8 mouse cellular contexts compared by ENCODE assay signal in genomic region chr12:70824729-70825650, GRCm38 (mm10). TPM values are rescaled to one million over a fixed set of nuclear protein-coding genes. Genes with fewer than 3 reads are reported as not detected.
A peak's percentile ranks its signal among the peaks of the same experiment; 100 is the strongest.
DNase-seq lines count a peak whose midpoint lies in the region; ATAC-seq and TF ChIP-seq lines count a peak whose summit lies in the region.

TSS of gene Frmd6 (plus strand) at chr12:70825514.

- peak within 1 kb of the TSS; percentile 93 for H3K27ac ChIP-seq in cortical plate, adult 2 months (ENCODE audit: insufficient read depth, low read length)

- peak; percentile 93 for TF ChIP-seq POLR2A in cortical plate, adult 2 months (IDR thresholded peaks at IDR 0.05; ENCODE audit: extremely low read depth, insufficient read depth, low read length)

- no peaks in the 10 kb centered on the region for H3K4me1 ChIP-seq in cortical plate, adult 2 months (ENCODE audit: control insufficient read depth, insufficient read depth, low read length)

- peak within 1 kb of the TSS; percentile 78 for H3K4me3 ChIP-seq in cortical plate, adult 2 months (ENCODE audit: insufficient read depth, low read length)

- intact Hi-C loops in left cerebral cortex, postnatal 10 days (cut with DNase I): loop anchor here (5.0 kb wide), 3 partner anchors 42 to 328 kb away; no protein-coding TSS in a partner anchor

- peak; percentile 96 for DNase-seq in gastrocnemius, postnatal 10 days
- peak; percentile 91 to 94 for DNase-seq in left cerebral cortex, postnatal 10 days (ENCODE audit: extremely low spot score in 1 of 2, low spot score in 2 of 2)
- DNase-seq in right cerebral cortex, postnatal 25 days: peak; percentile 89
- DNase-seq in urinary bladder, postnatal 4 days (ENCODE audit: low spot score in 2 of 2): peak; percentile 95 to 96

- no peak for TF ChIP-seq CTCF in cortical plate, adult 2 months (IDR thresholded peaks at IDR 0.05; ENCODE audit: extremely low read depth, insufficient read depth, low read length)

- ATAC-seq in activated CD4-positive, CD25-positive, alpha-beta regulatory T cell, adult 4 months: peak; percentile 67
- ATAC-seq in inflammation-experienced regulatory T-cells, adult 6 months: peak; percentile 67
- peak; percentile 89 for ATAC-seq in megakaryocyte-erythroid progenitor cell, adult 5-6 weeks (replicated peaks; ENCODE audit: low FRiP score, low TSS enrichment, poor library complexity, severe bottlenecking)

RNA-seq across cellular contexts. Expression of gene Frmd6, which starts in this region (rescaled TPM):
- polyA plus RNA-seq in activated CD4-positive, CD25-positive, alpha-beta regulatory T cell, adult 4 months (2017; shearing (Covaris generic)): 10 to 100 TPM; 14.2 to 19.3 TPM
- polyA plus RNA-seq in cortical plate, adult 2 months (2012; rRNA removed): 27.6 and 29.9 TPM in 2 replicates
- total RNA-seq in gastrocnemius, postnatal 10 days (2021): 10 to 100 TPM; 27.4 to 34.5 TPM
- polyA plus RNA-seq in inflammation-experienced regulatory T-cells, adult 6 months (2017; shearing (Covaris generic)): 10 to 100 TPM in 2 of 3 experiments, 1 to 10 TPM in 1; 9.1 to 17.7 (median 13.8) TPM
- total RNA-seq in left cerebral cortex, postnatal 10 days (2021): 10 to 100 TPM; 15.0 to 16.8 TPM
- total RNA-seq in megakaryocyte-erythroid progenitor cell, adult 5-6 weeks (2014; fragmentation: Nextera tagmentation): 3.0 and 3.6 TPM in 2 replicates
- 2.3 and 5.4 TPM in 2 replicates for total RNA-seq in megakaryocyte-erythroid progenitor cell, adult 5-6 weeks (2017)

Comparison
In these comparisons a context has a peak if more than half of its experiments do, and no peak if none do; other contexts are left out.
1. Peak in every context shown above with its lines: DNase-seq, ATAC-seq, H3K4me3 ChIP-seq and H3K27ac ChIP-seq.